In genomic region chr12:54401665-54402064, GRCm38 (mm10) we compare ENCODE assay signal across 27 mouse cellular contexts.
DNase-seq lines count a peak whose midpoint lies in the region; ATAC-seq and TF ChIP-seq lines count a peak whose summit lies in the region.
"Had no signal": no experiment of that assay in that cellular context is flagged by ENCODE, and none has a peak within 500 bp of the region (broad histone marks: within the 10 kb centered on the region; RNA-seq: fewer than 3 reads in every experiment).

No protein-coding gene starts in this region.

- H3K36me3 ChIP-seq in heart, postnatal 0 days (replicated peaks; ENCODE audit: control insufficient read depth, insufficient read depth, low read length), result no peaks in the 10 kb centered on the region
- no peaks in the 10 kb centered on the region for H3K36me3 ChIP-seq in embryonic facial prominence, embryonic 15.5 days
- H3K36me3 ChIP-seq: forebrain, embryonic 10.5 days; forebrain, embryonic 15.5 days; hindbrain, embryonic 12.5 days; intestine, embryonic 15.5 days; lung, embryonic 15.5 days; midbrain, embryonic 12.5 days; neural tube, embryonic 13.5 days had no signal

- H3K4me2 ChIP-seq in heart, postnatal 0 days (ENCODE audit: low read depth, low read length), result no peak overlapping the region
- H3K4me2 ChIP-seq in embryonic facial prominence, embryonic 15.5 days (replicated peaks), result no peak overlapping the region
- H3K4me2 ChIP-seq: forebrain, embryonic 15.5 days; hindbrain, embryonic 12.5 days; intestine, embryonic 15.5 days; liver, embryonic 11.5 days; lung, embryonic 15.5 days; midbrain, embryonic 12.5 days; neural tube, embryonic 13.5 days had no signal

- TF ChIP-seq EP300 in heart, postnatal 0 days (IDR thresholded peaks at IDR 0.05; ENCODE audit: low read depth), result no peak

- no peak for ATAC-seq in heart, postnatal 0 days (ENCODE audit: insufficient read depth, low read depth)
- ATAC-seq in embryonic facial prominence, embryonic 15.5 days (ENCODE audit: insufficient number of reproducible peaks, low FRiP score, low TSS enrichment, low read depth), result no peak
- ATAC-seq: forebrain, embryonic 15.5 days; hindbrain, postnatal 0 days; intestine, embryonic 15.5 days had no signal

- H3K4me1 ChIP-seq in heart, postnatal 0 days (ENCODE audit: control insufficient read depth, insufficient read depth), result peaks cover 20% of the 10 kb centered on the region
- peaks cover 6% of the 10 kb centered on the region for H3K4me1 ChIP-seq in embryonic facial prominence, embryonic 15.5 days
- H3K4me1 ChIP-seq: midbrain, embryonic 12.5 days; neural tube, embryonic 13.5 days had no signal

- H3K9me3 ChIP-seq in heart, postnatal 0 days (replicated peaks; ENCODE audit: control insufficient read depth, low read length), result no peaks in the 10 kb centered on the region
- no peaks in the 10 kb centered on the region for H3K9me3 ChIP-seq in embryonic facial prominence, embryonic 15.5 days (replicated peaks)
- H3K9me3 ChIP-seq: forebrain, embryonic 10.5 days; forebrain, embryonic 15.5 days; hindbrain, embryonic 12.5 days; intestine, embryonic 15.5 days; lung, embryonic 15.5 days; midbrain, embryonic 12.5 days; neural tube, embryonic 13.5 days had no signal

- no peak overlapping the region for H3K9ac ChIP-seq in heart, postnatal 0 days (replicated peaks; ENCODE audit: low read depth, low read length)
- H3K9ac ChIP-seq in embryonic facial prominence, embryonic 15.5 days, result no peak overlapping the region
- H3K9ac ChIP-seq: forebrain, embryonic 15.5 days; hindbrain, embryonic 12.5 days; intestine, embryonic 15.5 days; lung, embryonic 15.5 days; midbrain, embryonic 12.5 days; neural tube, embryonic 13.5 days had no signal

- no peak for TF ChIP-seq CTCF in gastrocnemius, adult 2 months (IDR thresholded peaks at IDR 0.05)
- TF ChIP-seq CTCF in heart, postnatal 0 days (IDR thresholded peaks at IDR 0.05; ENCODE audit: low read depth), result no peak

- intact Hi-C loops in gastrocnemius, adult 2 months (cut with DNase I), result loop anchor here (5.0 kb wide), 1 partner anchor 91 kb away; no protein-coding TSS in a partner anchor

- no peaks in the 10 kb centered on the region for H3K27me3 ChIP-seq in heart, postnatal 0 days (ENCODE audit: control insufficient read depth, insufficient read depth, low read length)
- H3K27me3 ChIP-seq in embryonic facial prominence, embryonic 15.5 days, result no peaks in the 10 kb centered on the region
- H3K27me3 ChIP-seq: forebrain, embryonic 15.5 days; hindbrain, embryonic 12.5 days; intestine, embryonic 15.5 days; lung, embryonic 15.5 days; midbrain, embryonic 12.5 days; neural tube, embryonic 13.5 days had no signal

- 22% methylated on average over 1 of the region's 1 CpGs for WGBS in heart, postnatal 0 days
- WGBS in embryonic facial prominence, embryonic 15.5 days, result 56% methylated on average over 1 of the region's 1 CpGs

- H3K4me3 ChIP-seq in gastrocnemius, adult 2 months, result no peak overlapping the region
- H3K4me3 ChIP-seq in heart, postnatal 0 days (ENCODE audit: low read depth, low read length), result no peak overlapping the region
- no peak overlapping the region for H3K4me3 ChIP-seq in embryonic facial prominence, embryonic 15.5 days (replicated peaks)
- H3K4me3 ChIP-seq: forebrain, embryonic 10.5 days; forebrain, embryonic 15.5 days; heart, adult 2 months; hindbrain, embryonic 12.5 days; intestine, embryonic 15.5 days; lung, embryonic 15.5 days; midbrain, embryonic 12.5 days; neural tube, embryonic 13.5 days had no signal

- peak overlapping the region; percentile 16; the same call in 1 of the 2 replicates for H3K27ac ChIP-seq in gastrocnemius, adult 2 months
- no peak overlapping the region for H3K27ac ChIP-seq in heart, postnatal 0 days (ENCODE audit: low read depth)
- 0 out of 2 replicates have a peak overlapping the region, but pooled peaks have one; percentile 14 for H3K27ac ChIP-seq in embryonic facial prominence, embryonic 15.5 days (replicated peaks)
- H3K27ac ChIP-seq: forebrain, embryonic 10.5 days; forebrain, embryonic 15.5 days; heart, adult 2 months; hindbrain, embryonic 12.5 days; hindbrain, postnatal 0 days; intestine, embryonic 15.5 days; lung, embryonic 15.5 days; midbrain, embryonic 12.5 days; neural tube, embryonic 13.5 days; stomach, postnatal 0 days had no signal

- peak; percentile 40 for DNase-seq in gastrocnemius, adult 2 months
- no peak for DNase-seq in gastrocnemius, adult 8-10 months (ENCODE audit: low spot score in 2 of 2)
- DNase-seq in heart, postnatal 0 days (ENCODE audit: low spot score), result peak; percentile 1
- DNase-seq in heart, adult 9 months (ENCODE audit: low spot score in 2 of 2), result no peak
- peak; percentile 69 for DNase-seq in A20 (ENCODE audit: low read depth, low spot score)
- no peak for DNase-seq in layer of hippocampus, postnatal 10 days (ENCODE audit: low spot score in 2 of 2)
- DNase-seq: adrenal gland, postnatal 36 days; B cell, adult 2 months; cerebellum, adult 8-10 months; cerebellum, postnatal 25 days; gastrocnemius, postnatal 36 days; heart, adult 2 months; heart, postnatal 36 days; kidney, adult 9 months; kidney, postnatal 10 days; right cerebral cortex, postnatal 4 days had no signal

Comparison
In these comparisons a context has a peak if more than half of its experiments do, and no peak if none do; other contexts are left out.
1. DNase-seq: peak in gastrocnemius, adult 2 months (single experiment), heart, postnatal 0 days (single experiment) and A20 (single experiment); none in gastrocnemius, adult 8-10 months (0 of 2), heart, adult 9 months (0 of 2) and layer of hippocampus, postnatal 10 days (0 of 2).